Mouse (Mus musculus) thymus, postnatal 14 days (tissue): Measurements from ENCODE around the gene Cga.
A peak's percentile ranks its signal among the peaks of the same experiment; 100 is the strongest.

Experiments used
- DNase-seq: peaks from one replicate; pipeline ENCODE4 v3.0.0; 2021

The Cga gene

GRCm38 (mm10) chr4:34893479-34893878, at the start of gene Cga:
Cga (plus strand) TSS chr4:34893779.
- DNase-seq = no peak

- DNase-seq = no peak
Measured at GRCm38 (mm10) chr4:34843839-34844238, 49.7 kb upstream of the Cga start.

- peak; percentile 58 for DNase-seq
Measured at GRCm38 (mm10) chr4:34847679-34848309, 45.8 kb upstream of the Cga start.

- DNase-seq = no peak
Measured at GRCm38 (mm10) chr4:34850156-34850555, 43.4 kb upstream of the Cga start.

- no peak for DNase-seq
Measured at GRCm38 (mm10) chr4:34852051-34852450, 41.5 kb upstream of the Cga start.

GRCm38 (mm10) chr4:34855966-34856365, 37.6 kb upstream of the Cga start:
- no peak for DNase-seq

GRCm38 (mm10) chr4:34858903-34859302, 34.7 kb upstream of the Cga start:
- DNase-seq = no peak

- DNase-seq = no peak
Measured at GRCm38 (mm10) chr4:34859416-34859815, 34.2 kb upstream of the Cga start.

- no peak for DNase-seq
Measured at GRCm38 (mm10) chr4:34861438-34861837, 32.1 kb upstream of the Cga start.

- no peak for DNase-seq
Measured at GRCm38 (mm10) chr4:34869813-34870212, 23.8 kb upstream of the Cga start.

GRCm38 (mm10) chr4:34872896-34873495, 20.6 kb upstream of the Cga start:
- no peak for DNase-seq

GRCm38 (mm10) chr4:34874234-34874633, 19.3 kb upstream of the Cga start:
- DNase-seq = no peak

GRCm38 (mm10) chr4:34880921-34881650, 12.5 kb upstream of the Cga start:
- DNase-seq = no peak

- no peak for DNase-seq
Measured at GRCm38 (mm10) chr4:34881851-34882250, 11.7 kb upstream of the Cga start.

GRCm38 (mm10) chr4:34882291-34882769, 11.2 kb upstream of the Cga start:
- peak; percentile 68 for DNase-seq

GRCm38 (mm10) chr4:34882818-34883217, 10.8 kb upstream of the Cga start, which contains the start of gene Zfp292:
Zfp292 (minus strand) TSS chr4:34882960.
- peak; percentile 94 for DNase-seq

- DNase-seq = no peak
Measured at GRCm38 (mm10) chr4:34883366-34884029, 10.1 kb upstream of the Cga start.

- DNase-seq = peak; percentile 18
Measured at GRCm38 (mm10) chr4:34885631-34886351, 7.8 kb upstream of the Cga start.

GRCm38 (mm10) chr4:34886490-34887111, 7.0 kb upstream of the Cga start:
- peak; percentile 86 for DNase-seq

- DNase-seq = no peak
Measured at GRCm38 (mm10) chr4:34887295-34887694, 6.3 kb upstream of the Cga start.

GRCm38 (mm10) chr4:34889101-34889811, 4.3 kb upstream of the Cga start:
- peak; percentile 39 for DNase-seq

GRCm38 (mm10) chr4:34889812-34890185, 3.8 kb upstream of the Cga start:
- peak; percentile 54 for DNase-seq
